Mouse (Mus musculus) thymus, adult 2 months (tissue): ENCODE measurements around the gene Intu.

Source experiments
- CTCF ChIP-seq: fragments of 200-500 bp; IDR thresholded peaks from 2 replicates; pipeline ENCODE4 v1.5.1; 2012; ENCODE audit warnings: mild to moderate bottlenecking, control low read depth, low read length, moderate library complexity, borderline replicate concordance; ENCODE audit not compliant: control insufficient read depth, poor library complexity, insufficient read depth; ENCODE audit errors: extremely low read depth
- POLR2A ChIP-seq: fragments of 200-500 bp; IDR thresholded peaks from 2 replicates; pipeline ENCODE4 v1.6.1; 2012; ENCODE audit warnings: mild to moderate bottlenecking, low read length, control low read depth, moderate library complexity; ENCODE audit not compliant: control insufficient read depth, poor library complexity, insufficient read depth; ENCODE audit errors: extremely low read depth

GRCm38 (mm10) chr3:40673515-40673914 lies 142.4 kb downstream of the Intu start:
- TF ChIP-seq CTCF (no peak), POLR2A (no peak)
